Mouse (Mus musculus) embryonic facial prominence, embryonic 10.5 days (tissue): ENCODE measurements at regions not wholly inside any gene's neighbourhood (a gene's known extent, or its start where the extent isn't known, plus 50 kb on each side); places are given as distances from the start of the nearest gene placed in this dataset.
"Not testable (repeated sequence)": the region's sequence is repeated elsewhere in the genome, so short reads cannot be mapped to it uniquely, and the experiment has no call there.

Source experiments
- DNase-seq: peaks from one replicate; pipeline ENCODE4 v3.0.0-alpha.2; 2017; ENCODE audit warnings: low spot score
- H3K27ac ChIP-seq: fragments of 300-500 bp; sonication (generic); replicated peaks from 2 replicates; pipeline ENCODE4 v1.5.1; 2016; ENCODE audit warnings: mild to moderate bottlenecking
- H3K27me3 ChIP-seq: fragments of 300-500 bp; sonication (generic); replicated peaks from 2 replicates; pipeline ENCODE4 v1.6.1; 2016; ENCODE audit warnings: low read depth, mild to moderate bottlenecking; ENCODE audit not compliant: poor library complexity, severe bottlenecking
- H3K36me3 ChIP-seq: fragments of 300-500 bp; sonication (generic); replicated peaks from 2 replicates; pipeline ENCODE4 v1.6.1; 2016; ENCODE audit warnings: mild to moderate bottlenecking, moderate library complexity
- H3K4me1 ChIP-seq: fragments of 300-500 bp; sonication (generic); 2 replicates; pipeline ENCODE4 v1.6.1; 2016
- H3K4me3 ChIP-seq: fragments of 300-500 bp; sonication (generic); 2 replicates; pipeline ENCODE4 v1.5.1; 2016; ENCODE audit warnings: mild to moderate bottlenecking, moderate library complexity
- H3K9me3 ChIP-seq: fragments of 300-500 bp; sonication (generic); 2 replicates; pipeline ENCODE4 v1.6.1; 2016; ENCODE audit warnings: mild to moderate bottlenecking
- WGBS: fragments of 180-500 bp; shearing (Covaris S2); methylation state at CpG from one replicate; pipeline ENCODE4 v1.1.7; 2016; 5-methylcytosine and 5-hydroxymethylcytosine counted together

DNA sequence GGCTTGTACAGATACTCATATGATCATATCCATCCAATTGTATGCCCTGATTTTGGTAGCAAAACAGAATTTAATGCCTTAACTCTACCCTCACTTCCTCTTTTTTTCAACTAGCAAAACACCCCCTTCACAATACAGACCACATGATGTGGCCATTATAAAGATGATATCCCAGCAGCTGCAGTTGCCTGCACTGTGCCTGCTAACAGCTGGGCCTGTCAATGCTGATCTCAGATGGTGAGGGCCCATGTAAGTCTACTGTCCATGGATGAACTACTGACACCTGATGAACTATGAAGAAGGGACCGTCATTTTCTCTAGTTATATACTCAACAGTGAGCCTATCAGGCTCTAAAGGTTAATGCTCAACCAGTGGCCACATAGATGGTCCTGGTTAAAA is 191.8 kb upstream of the Fmr1 start:
- Histone ChIP-seq H3K4me1 (no peaks in the 10 kb centered on the region), H3K27ac (no peak overlapping the region), H3K4me3 (no peak overlapping the region), H3K27me3 (no peaks in the 10 kb centered on the region), H3K36me3 (no peaks in the 10 kb centered on the region), H3K9me3 (no peaks in the 10 kb centered on the region)
- DNase-seq: no peak
- 83% methylated on average over 1 of the region's 1 CpGs for WGBS

DNA sequence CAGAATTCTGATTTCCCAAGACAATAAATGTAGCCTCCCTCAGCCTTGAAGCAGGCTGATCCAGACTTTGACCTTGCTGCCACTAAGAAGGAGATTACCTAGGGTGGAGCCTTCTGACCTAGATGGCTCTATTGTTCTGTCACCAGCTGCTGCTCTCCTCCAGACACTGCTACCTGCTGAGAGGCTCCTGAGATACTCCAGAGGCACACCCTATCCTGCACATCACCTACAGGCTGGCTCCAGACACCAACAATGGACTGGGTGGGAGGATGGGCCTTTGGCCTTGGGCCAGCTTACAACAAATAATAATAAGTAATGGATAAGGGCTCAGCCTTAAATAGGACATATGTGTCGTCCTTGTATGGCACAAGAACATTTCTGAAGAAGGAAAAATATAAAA is 186.3 kb upstream of the Fmr1 start:
- not testable (repeated sequence) for DNase-seq, H3K27me3 ChIP-seq, H3K9me3 ChIP-seq, H3K4me1 ChIP-seq, H3K36me3 ChIP-seq, H3K4me3 ChIP-seq, H3K27ac ChIP-seq
- WGBS: 68% methylated on average over 1 of the region's 1 CpGs

GRCm38 (mm10) chrX:68494398-68495143 is 183.8 kb upstream of the Fmr1 start:
- WGBS: 79% methylated on average over 2 of the region's 2 CpGs
- DNase-seq: no peak
- Histone ChIP-seq H3K4me1 (no peaks in the 10 kb centered on the region), H3K36me3 (no peaks in the 10 kb centered on the region), H3K27me3 (no peaks in the 10 kb centered on the region), H3K27ac (no peak overlapping the region), H3K4me3 (no peak overlapping the region), H3K9me3 (no peaks in the 10 kb centered on the region)

GRCm38 (mm10) chrX:68495144-68495493 is 183.2 kb upstream of the Fmr1 start:
- WGBS: 77% methylated on average over 3 of the region's 3 CpGs

DNA sequence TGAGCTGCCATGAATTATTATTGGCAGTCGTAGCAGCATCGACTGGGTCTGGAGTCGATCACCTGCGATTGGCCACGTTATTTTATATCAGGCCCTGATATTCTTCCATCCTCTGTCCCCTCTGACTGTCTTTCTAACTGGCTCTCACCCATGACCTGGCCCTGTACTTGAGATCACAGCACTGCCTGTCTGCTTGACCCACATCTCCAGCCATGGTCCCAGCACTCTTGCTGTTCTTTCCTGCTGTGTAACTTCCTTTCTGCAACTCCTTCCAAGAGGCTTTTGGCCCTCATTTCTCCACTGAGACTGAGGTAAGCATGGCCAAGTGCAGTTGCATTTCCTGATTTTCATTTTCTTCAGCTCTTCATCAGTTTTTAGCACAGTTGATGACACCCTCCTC is 182.6 kb upstream of the Fmr1 start:
- Histone ChIP-seq H3K4me3 (no peak overlapping the region), H3K27ac (no peak overlapping the region), H3K9me3 (no peaks in the 10 kb centered on the region), H3K27me3 (no peaks in the 10 kb centered on the region), H3K4me1 (no peaks in the 10 kb centered on the region), H3K36me3 (no peaks in the 10 kb centered on the region)
- WGBS: 82% methylated on average over 5 of the region's 5 CpGs
- no peak for DNase-seq

More at GRCm38 (mm10) chrX:68495144-68495493, 183.2 kb upstream of the Fmr1 start:
- H3K27ac ChIP-seq: no peak overlapping the region
- no peaks in the 10 kb centered on the region for H3K4me1 ChIP-seq
- DNase-seq: no peak
- no peaks in the 10 kb centered on the region for H3K27me3 ChIP-seq
- H3K36me3 ChIP-seq: no peaks in the 10 kb centered on the region
- no peak overlapping the region for H3K4me3 ChIP-seq
- no peaks in the 10 kb centered on the region for H3K9me3 ChIP-seq

DNA sequence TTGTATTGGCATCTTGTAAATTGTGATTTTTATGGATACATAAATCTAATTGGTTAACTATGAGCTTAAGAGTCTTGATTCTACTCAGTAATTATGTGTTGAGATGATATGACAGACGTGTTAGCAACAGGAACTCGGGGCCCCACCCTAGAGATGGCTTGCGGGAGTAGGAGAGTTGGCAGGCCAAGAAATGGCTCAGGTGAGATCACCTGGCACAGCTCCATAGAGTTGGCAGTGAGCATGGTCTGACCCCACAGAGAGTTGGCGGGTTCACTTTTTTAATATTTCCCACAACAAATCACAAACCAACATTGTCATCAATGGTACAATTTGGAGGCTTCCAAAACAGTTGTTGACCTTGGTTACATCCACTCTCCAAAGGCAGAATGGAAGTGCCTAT is 180.5 kb upstream of the Fmr1 start:
- WGBS: 97% methylated on average over 4 of the region's 4 CpGs
- Histone ChIP-seq H3K36me3 (no peaks in the 10 kb centered on the region), H3K4me3 (no peak overlapping the region), H3K4me1 (no peaks in the 10 kb centered on the region), H3K27me3 (no peaks in the 10 kb centered on the region), H3K27ac (no peak overlapping the region), H3K9me3 (no peaks in the 10 kb centered on the region)
- no peak for DNase-seq

- H3K4me1 ChIP-seq: no peaks in the 10 kb centered on the region
- 81% methylated on average over 1 of the region's 1 CpGs for WGBS
- no peaks in the 10 kb centered on the region for H3K27me3 ChIP-seq
- H3K27ac ChIP-seq: no peak overlapping the region
- H3K4me3 ChIP-seq: no peak overlapping the region
- no peaks in the 10 kb centered on the region for H3K36me3 ChIP-seq
- no peak for DNase-seq
- no peaks in the 10 kb centered on the region for H3K9me3 ChIP-seq
Measured at GRCm38 (mm10) chrX:68502938-68503337, 175.4 kb upstream of the Fmr1 start.

GRCm38 (mm10) chrX:68507664-68508063 is 170.7 kb upstream of the Fmr1 start:
- Histone ChIP-seq H3K9me3 (no peaks in the 10 kb centered on the region), H3K27ac (no peak overlapping the region), H3K36me3 (no peaks in the 10 kb centered on the region), H3K4me3 (no peak overlapping the region), H3K27me3 (no peaks in the 10 kb centered on the region), H3K4me1 (no peaks in the 10 kb centered on the region)
- 76% methylated on average over 1 of the region's 1 CpGs for WGBS
- DNase-seq: no peak

- Histone ChIP-seq H3K27ac (no peak overlapping the region), H3K4me1 (no peaks in the 10 kb centered on the region), H3K36me3 (no peaks in the 10 kb centered on the region), H3K27me3 (no peaks in the 10 kb centered on the region), H3K9me3 (no peaks in the 10 kb centered on the region), H3K4me3 (no peak overlapping the region)
- 34% methylated on average over 1 of the region's 1 CpGs for WGBS
- DNase-seq: no peak
Measured at GRCm38 (mm10) chrX:68512213-68512766, 166.1 kb upstream of the Fmr1 start.

GRCm38 (mm10) chrX:68546561-68546960 is 131.8 kb upstream of the Fmr1 start:
- H3K4me3 ChIP-seq: no peak overlapping the region
- no peaks in the 10 kb centered on the region for H3K4me1 ChIP-seq
- no peak for DNase-seq
- no peaks in the 10 kb centered on the region for H3K9me3 ChIP-seq
- H3K27me3 ChIP-seq: no peaks in the 10 kb centered on the region
- H3K27ac ChIP-seq: no peak overlapping the region
- 68% methylated on average over 2 of the region's 2 CpGs for WGBS
- no peaks in the 10 kb centered on the region for H3K36me3 ChIP-seq

- no peaks in the 10 kb centered on the region for H3K9me3 ChIP-seq
Measured at GRCm38 (mm10) chrX:68554031-68554430, 124.3 kb upstream of the Fmr1 start.

DNA sequence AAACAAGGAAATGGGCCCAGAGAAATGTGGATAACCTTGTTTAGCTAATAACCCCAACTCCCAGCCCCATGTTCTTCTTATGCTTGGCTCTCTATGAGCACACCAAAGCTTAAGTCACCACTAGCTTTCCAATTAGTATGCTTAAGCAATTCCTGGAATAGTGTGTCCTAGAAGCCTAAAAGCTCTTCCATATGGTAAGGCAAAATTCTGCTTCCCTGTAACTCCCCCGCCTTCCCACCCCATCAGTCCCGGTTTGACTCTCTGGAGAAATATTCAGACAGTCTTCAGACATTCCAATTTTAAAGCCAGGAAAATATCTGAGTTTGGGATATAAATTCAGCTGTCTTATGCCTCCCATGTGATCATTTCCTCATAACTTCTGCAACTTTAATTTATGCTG is 120.6 kb upstream of the Fmr1 start:
- WGBS: 83% methylated on average over 2 of the region's 2 CpGs
- no peaks in the 10 kb centered on the region for H3K27me3 ChIP-seq
- H3K27ac ChIP-seq: no peak overlapping the region
- no peaks in the 10 kb centered on the region for H3K9me3 ChIP-seq
- no peaks in the 10 kb centered on the region for H3K36me3 ChIP-seq
- no peak overlapping the region for H3K4me3 ChIP-seq
- no peak for DNase-seq
- H3K4me1 ChIP-seq: no peaks in the 10 kb centered on the region

More at GRCm38 (mm10) chrX:68554031-68554430, 124.3 kb upstream of the Fmr1 start:
- DNase-seq: no peak
- Histone ChIP-seq H3K27me3 (no peaks in the 10 kb centered on the region), H3K36me3 (no peaks in the 10 kb centered on the region), H3K4me3 (no peak overlapping the region), H3K27ac (no peak overlapping the region), H3K4me1 (no peaks in the 10 kb centered on the region)

DNA sequence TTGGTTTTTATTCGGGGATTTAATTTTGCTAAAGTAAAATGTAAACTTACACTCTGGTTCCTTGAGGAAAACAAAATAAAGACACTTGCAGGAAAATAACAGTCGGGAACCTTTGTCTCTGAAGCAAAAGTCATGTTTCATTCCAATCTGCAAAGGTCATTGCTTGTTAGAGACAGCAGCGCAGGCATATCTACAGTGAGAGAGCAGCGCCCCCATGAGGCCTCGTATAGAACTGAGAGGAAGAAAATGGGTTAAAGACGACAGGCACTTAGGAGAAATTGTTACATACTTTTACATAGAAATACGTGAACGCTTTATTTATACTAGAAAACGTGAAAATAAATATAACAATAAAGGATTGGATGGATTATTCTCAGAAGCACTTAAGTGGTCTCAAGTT is 93.1 kb upstream of the Fmr1 start:
- Histone ChIP-seq H3K4me1 (no peaks in the 10 kb centered on the region), H3K9me3 (no peaks in the 10 kb centered on the region), H3K36me3 (no peaks in the 10 kb centered on the region), H3K4me3 (no peak overlapping the region), H3K27me3 (no peaks in the 10 kb centered on the region), H3K27ac (no peak overlapping the region)
- DNase-seq: peak; percentile 52
- 23% methylated on average over 9 of the region's 9 CpGs for WGBS
